Mouse (Mus musculus) embryonic facial prominence, embryonic 11.5 days (tissue): ENCODE data around the gene Il17rb. TPM values are rescaled to one million over a fixed set of nuclear protein-coding genes. Genes with fewer than 3 reads are reported as not detected.

Source experiments
- ATAC-seq: fragments of 200-750 bp; cut with Nextera tagmentation; replicated peaks from 2 replicates; pipeline ENCODE4 v1.8.0; 2017; ENCODE audit warnings: low read depth; ENCODE audit not compliant: insufficient number of reproducible peaks, low FRiP score, low TSS enrichment
- DNase-seq: peaks from one replicate; pipeline ENCODE4 v3.0.0-alpha.2; 2015; ENCODE audit warnings: low spot score
- H3K27ac ChIP-seq: fragments of 300-500 bp; sonication (generic); replicated peaks from 2 replicates; pipeline ENCODE4 v1.5.1; 2014; ENCODE audit warnings: mild to moderate bottlenecking, low read depth, low read length, control low read depth
- H3K27me3 ChIP-seq: fragments of 300-500 bp; sonication (generic); 2 replicates; pipeline ENCODE4 v1.6.1; 2014; ENCODE audit warnings: mild to moderate bottlenecking, low read length, moderate library complexity, mixed read lengths; ENCODE audit not compliant: control insufficient read depth, insufficient read depth
- H3K36me3 ChIP-seq: fragments of 300-500 bp; sonication (generic); replicated peaks from 2 replicates; pipeline ENCODE4 v1.6.1; 2014; ENCODE audit warnings: low read depth, mild to moderate bottlenecking, low read length, moderate library complexity, mixed read lengths; ENCODE audit not compliant: control insufficient read depth, insufficient read depth
- H3K4me1 ChIP-seq: fragments of 300-500 bp; sonication (generic); 2 replicates; pipeline ENCODE4 v1.6.1; 2014; ENCODE audit warnings: low read length, mixed read lengths; ENCODE audit not compliant: control insufficient read depth, insufficient read depth
- H3K4me2 ChIP-seq: fragments of 300-500 bp; sonication (generic); 2 replicates; pipeline ENCODE4 v1.6.1; 2014; ENCODE audit warnings: low read depth, mild to moderate bottlenecking, control low read depth, low read length, moderate library complexity
- H3K4me3 ChIP-seq: fragments of 300-500 bp; sonication (generic); 2 replicates; pipeline ENCODE4 v1.5.1; 2014; ENCODE audit warnings: low read depth, low read length, control low read depth
- H3K9ac ChIP-seq: fragments of 300-500 bp; sonication (generic); replicated peaks from 2 replicates; pipeline ENCODE4 v1.6.1; 2014; ENCODE audit warnings: mild to moderate bottlenecking, control low read depth, low read length
- H3K9me3 ChIP-seq: fragments of 300-500 bp; sonication (generic); replicated peaks from 2 replicates; pipeline ENCODE4 v1.6.1; 2016; ENCODE audit warnings: mild to moderate bottlenecking, low read length, inconsistent platforms, mixed read lengths; ENCODE audit not compliant: control insufficient read depth
- WGBS: fragments of 180-500 bp; shearing (Covaris S2); extraction: QIAGEN DNeasy Blood & Tissue Kit; methylation state at CpG from one replicate; pipeline ENCODE4 v1.1.7; 2014; 5-methylcytosine and 5-hydroxymethylcytosine counted together
- polyA plus RNA-seq: library from polyadenylated mRNA; unstranded; fragments of >200 nt; fragmentation: Nextera tagmentation; extraction: Ambion mirVana; gene quantifications from 2 replicates; pipeline ENCODE4 v1.2.1, GENCODE M21; 2014

The Il17rb gene
- polyA plus RNA-seq, 1 experiment from 2014 or later: 1.1 TPM

- H3K4me2 ChIP-seq: no peak overlapping the region
- H3K36me3 ChIP-seq: no peaks in the 10 kb centered on the region
- no peak overlapping the region for H3K4me3 ChIP-seq
- ATAC-seq (no peak), DNase-seq (no peak)
- no peaks in the 10 kb centered on the region for H3K9me3 ChIP-seq
- H3K4me1 ChIP-seq: no peaks in the 10 kb centered on the region
- no peak overlapping the region for H3K27ac ChIP-seq
- H3K9ac ChIP-seq: no peak overlapping the region
- no peaks in the 10 kb centered on the region for H3K27me3 ChIP-seq
- WGBS: 52% methylated on average over 9 of the region's 9 CpGs
Observed at GRCm38 (mm10) chr14:30019792-30020575, 11.3 kb upstream of the Il17rb start.

GRCm38 (mm10) chr14:30019375-30019774 lies 10.7 kb upstream of the Il17rb start:
- ATAC-seq (no peak), DNase-seq (no peak)
- no peak overlapping the region for H3K4me3 ChIP-seq
- no peaks in the 10 kb centered on the region for H3K4me1 ChIP-seq
- no peak overlapping the region for H3K9ac ChIP-seq
- 88% methylated on average over 8 of the region's 8 CpGs for WGBS
- H3K27me3 ChIP-seq: no peaks in the 10 kb centered on the region
- no peaks in the 10 kb centered on the region for H3K9me3 ChIP-seq
- H3K4me2 ChIP-seq: no peak overlapping the region
- no peak overlapping the region for H3K27ac ChIP-seq
- no peaks in the 10 kb centered on the region for H3K36me3 ChIP-seq

DNA sequence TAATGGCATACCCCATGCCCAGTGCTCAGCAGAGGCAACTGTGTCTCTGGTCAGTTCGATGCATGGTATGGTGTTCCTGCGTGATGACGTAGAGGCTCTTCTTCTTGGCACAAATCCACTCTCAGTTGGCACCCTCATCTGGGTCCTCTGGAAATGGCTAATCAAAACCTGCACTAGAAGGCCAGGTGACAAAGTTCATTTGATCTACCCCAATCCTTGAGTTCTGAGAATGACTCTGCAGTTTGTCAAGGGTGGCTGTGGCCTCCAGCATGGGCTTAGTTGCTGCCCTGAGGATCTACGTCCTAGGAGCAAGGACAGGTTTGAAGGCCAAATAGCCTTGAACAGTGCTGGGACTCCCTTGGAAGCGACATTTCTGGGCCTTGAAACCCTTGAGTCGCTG lies 10.2 kb upstream of the Il17rb start:
- Histone ChIP-seq H3K9ac (no peak overlapping the region), H3K27ac (no peak overlapping the region)

DNA sequence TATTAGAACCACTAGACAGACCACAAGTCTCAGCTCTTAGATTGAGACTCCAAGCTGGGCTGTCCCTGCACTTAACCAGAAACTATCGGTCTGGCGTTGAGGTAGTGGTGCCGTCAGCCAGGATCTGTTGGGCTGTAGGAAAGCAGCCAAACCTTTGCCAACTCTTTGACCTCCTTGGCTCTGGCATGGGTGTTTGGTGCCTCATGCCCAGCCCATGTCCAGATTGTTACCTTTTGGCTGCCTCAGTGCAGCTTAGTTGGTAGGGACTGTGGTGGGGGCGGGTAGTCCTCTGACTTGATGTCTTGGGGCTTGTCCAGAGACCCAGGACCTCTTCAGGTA lies 9.7 kb upstream of the Il17rb start:
- 93% methylated on average over 4 of the region's 4 CpGs for WGBS
- no peak for ATAC-seq
- no peak for DNase-seq

More for the DNA sequence above, 10.2 kb upstream of the Il17rb start:
- ATAC-seq (no peak), DNase-seq (no peak)
- WGBS: 88% methylated on average over 6 of the region's 6 CpGs
- Histone ChIP-seq H3K9me3 (no peaks in the 10 kb centered on the region), H3K36me3 (no peaks in the 10 kb centered on the region), H3K4me1 (no peaks in the 10 kb centered on the region), H3K4me2 (no peak overlapping the region), H3K4me3 (no peak overlapping the region), H3K27me3 (no peaks in the 10 kb centered on the region)

DNA sequence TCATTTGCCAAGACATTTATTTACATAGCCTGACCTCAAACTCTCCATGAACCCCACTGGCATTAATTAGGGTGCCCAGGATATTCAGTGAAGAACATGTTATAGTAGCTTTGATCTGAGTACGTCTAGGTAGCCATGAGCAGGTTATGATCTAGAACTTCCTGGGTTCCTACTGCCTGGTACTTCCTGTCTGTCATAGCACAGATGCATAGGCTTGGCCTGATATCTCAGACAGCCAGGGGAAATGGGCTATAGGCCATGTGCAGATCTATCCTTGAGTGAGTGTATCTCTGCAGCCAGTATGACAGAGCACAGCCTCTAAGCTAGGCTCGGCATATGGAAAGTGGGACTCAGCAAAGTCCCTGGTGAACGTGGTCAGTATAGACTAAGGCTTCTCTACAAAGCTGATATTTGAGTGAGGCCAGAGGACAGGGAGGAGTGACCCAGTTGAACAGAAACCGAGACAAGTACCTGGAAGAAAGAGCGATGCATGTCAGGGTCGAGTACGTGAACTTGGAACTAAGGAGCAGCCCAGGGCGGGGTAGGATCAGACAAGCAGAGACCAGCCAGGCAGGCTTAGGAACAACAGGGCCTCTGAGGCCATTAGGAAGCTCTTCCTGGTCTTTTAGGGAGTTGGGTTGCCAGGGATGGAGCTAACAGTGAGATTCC lies 9.2 kb upstream of the Il17rb start:
- no peak overlapping the region for H3K27ac ChIP-seq
- no peaks in the 10 kb centered on the region for H3K36me3 ChIP-seq
- no peaks in the 10 kb centered on the region for H3K9me3 ChIP-seq
- no peaks in the 10 kb centered on the region for H3K4me1 ChIP-seq
- H3K27me3 ChIP-seq: no peaks in the 10 kb centered on the region
- H3K4me3 ChIP-seq: no peak overlapping the region
- H3K4me2 ChIP-seq: no peak overlapping the region
- ATAC-seq: no peak
- no peak overlapping the region for H3K9ac ChIP-seq
- 88% methylated on average over 8 of the region's 8 CpGs for WGBS
- DNase-seq: no peak

More for the DNA sequence above, 9.7 kb upstream of the Il17rb start:
- H3K9ac ChIP-seq: no peak overlapping the region
- no peak overlapping the region for H3K4me2 ChIP-seq
- H3K4me3 ChIP-seq: no peak overlapping the region
- H3K27ac ChIP-seq: no peak overlapping the region
- no peaks in the 10 kb centered on the region for H3K9me3 ChIP-seq
- no peaks in the 10 kb centered on the region for H3K4me1 ChIP-seq
- H3K27me3 ChIP-seq: no peaks in the 10 kb centered on the region
- H3K36me3 ChIP-seq: no peaks in the 10 kb centered on the region

GRCm38 (mm10) chr14:30016666-30017065 lies 8.0 kb upstream of the Il17rb start:
- no peaks in the 10 kb centered on the region for H3K36me3 ChIP-seq
- no peaks in the 10 kb centered on the region for H3K9me3 ChIP-seq
- H3K27me3 ChIP-seq: no peaks in the 10 kb centered on the region
- no peaks in the 10 kb centered on the region for H3K4me1 ChIP-seq
- H3K4me2 ChIP-seq: no peak overlapping the region
- no peak overlapping the region for H3K9ac ChIP-seq
- no peak overlapping the region for H3K4me3 ChIP-seq
- WGBS: 91% methylated on average over 5 of the region's 5 CpGs
- H3K27ac ChIP-seq: no peak overlapping the region
- ATAC-seq (no peak), DNase-seq (no peak)

- H3K36me3 ChIP-seq: no peaks in the 10 kb centered on the region
- H3K9me3 ChIP-seq: no peaks in the 10 kb centered on the region
- no peak overlapping the region for H3K27ac ChIP-seq
- no peak for ATAC-seq
- H3K4me1 ChIP-seq: no peaks in the 10 kb centered on the region
- no peak for DNase-seq
- no peak overlapping the region for H3K4me3 ChIP-seq
- no peak overlapping the region for H3K9ac ChIP-seq
- 63% methylated on average over 1 of the region's 1 CpGs for WGBS
- no peaks in the 10 kb centered on the region for H3K27me3 ChIP-seq
- H3K4me2 ChIP-seq: no peak overlapping the region
Observed at GRCm38 (mm10) chr14:30015008-30015407, 6.3 kb upstream of the Il17rb start.

DNA sequence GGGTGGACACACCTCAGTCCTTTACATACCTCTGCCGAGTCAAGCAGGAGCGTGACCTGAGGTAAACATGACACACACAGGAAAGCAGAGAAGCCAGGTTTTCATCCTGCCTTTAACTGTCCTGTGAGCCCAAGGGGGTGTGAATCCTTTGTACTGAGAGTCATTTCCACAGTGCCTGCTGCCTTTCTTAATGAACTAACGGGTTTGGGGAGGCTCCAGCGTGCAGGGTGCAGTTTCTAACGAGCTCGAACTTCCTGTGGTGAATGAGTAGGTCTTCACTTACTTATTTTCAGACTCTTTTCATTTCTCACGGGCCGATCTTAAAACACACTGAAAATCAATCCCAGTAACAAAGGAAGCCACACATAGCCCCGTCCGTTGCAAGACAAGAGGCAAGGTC lies 5.8 kb upstream of the Il17rb start:
- no peak for ATAC-seq
- Histone ChIP-seq H3K4me1 (no peaks in the 10 kb centered on the region), H3K36me3 (no peaks in the 10 kb centered on the region), H3K9me3 (no peaks in the 10 kb centered on the region), H3K4me3 (no peak overlapping the region), H3K27ac (no peak overlapping the region), H3K27me3 (peaks cover 4% of the 10 kb centered on the region), H3K4me2 (no peak overlapping the region), H3K9ac (no peak overlapping the region)
- no peak for DNase-seq
- 65% methylated on average over 10 of the region's 10 CpGs for WGBS
